Mouse (Mus musculus) embryonic facial prominence, embryonic 13.5 days (tissue): Measurements from ENCODE around the gene Rdh11. TPM values are rescaled to one million over a fixed set of nuclear protein-coding genes. Genes with fewer than 3 reads are reported as not detected.
"Not testable (repeated sequence)": the region's sequence is repeated elsewhere in the genome, so short reads cannot be mapped to it uniquely, and the experiment has no call there.

Experiments used
- ATAC-seq: fragments of 200-750 bp; cut with Nextera tagmentation; 2 replicates; pipeline ENCODE4 v1.8.0; 2017; ENCODE audit warnings: low read depth; ENCODE audit not compliant: insufficient number of reproducible peaks, insufficient read depth, low FRiP score, low TSS enrichment
- H3K27ac ChIP-seq: fragments of 300-500 bp; sonication (generic); 2 replicates; pipeline ENCODE4 v1.5.1; 2015; ENCODE audit warnings: moderate library complexity, mild to moderate bottlenecking, inconsistent platforms
- H3K27me3 ChIP-seq: fragments of 300-500 bp; sonication (generic); 2 replicates; pipeline ENCODE4 v1.6.1; 2015; ENCODE audit warnings: mild to moderate bottlenecking, inconsistent platforms
- H3K36me3 ChIP-seq: fragments of 300-500 bp; sonication (generic); 2 replicates; pipeline ENCODE4 v1.6.1; 2015; ENCODE audit warnings: mild to moderate bottlenecking, inconsistent platforms
- H3K4me1 ChIP-seq: fragments of 300-500 bp; sonication (generic); 2 replicates; pipeline ENCODE4 v1.6.1; 2015; ENCODE audit warnings: inconsistent platforms
- H3K4me2 ChIP-seq: fragments of 300-500 bp; sonication (generic); 2 replicates; pipeline ENCODE4 v1.6.1; 2015; ENCODE audit warnings: moderate library complexity, mild to moderate bottlenecking, inconsistent platforms
- H3K4me3 ChIP-seq: fragments of 300-500 bp; sonication (generic); 2 replicates; pipeline ENCODE4 v1.5.1; 2015; ENCODE audit warnings: mild to moderate bottlenecking, inconsistent platforms
- H3K9ac ChIP-seq: fragments of 300-500 bp; sonication (generic); 2 replicates; pipeline ENCODE4 v1.6.1; 2015; ENCODE audit warnings: mild to moderate bottlenecking, inconsistent platforms
- H3K9me3 ChIP-seq: fragments of 300-500 bp; sonication (generic); 2 replicates; pipeline ENCODE4 v1.6.1; 2016; ENCODE audit warnings: inconsistent platforms
- WGBS: fragments of 180-500 bp; shearing (Covaris S2); methylation state at CpG from one replicate; pipeline ENCODE4 v1.1.7; 2015; ENCODE audit warnings: mixed read lengths; 5-methylcytosine and 5-hydroxymethylcytosine counted together
- polyA plus RNA-seq: library from polyadenylated mRNA; unstranded; fragments of >200 nt; fragmentation: Nextera tagmentation; extraction: Ambion mirVana; gene quantifications from 2 replicates; pipeline ENCODE4 v1.2.1, GENCODE M21; 2015

Gene Rdh11
- polyA plus RNA-seq: 25.2 and 27.2 TPM in 2 replicates

GRCm38 (mm10) chr12:79192193-79192592 is at the start of gene Rdh11:
Gene Rdh11, minus strand, starts transcription at chr12:79192293.
- Histone ChIP-seq H3K27ac (peak within 1 kb of the TSS; percentile 64; the same call in 1 of the 2 replicates), H3K27me3 (no peaks in the 10 kb centered on the region), H3K36me3 (peaks cover 13% of the 10 kb centered on the region), H3K9me3 (no peaks in the 10 kb centered on the region), H3K4me2 (peak within 1 kb of the TSS; percentile 79), H3K4me1 (peaks cover 15% of the 10 kb centered on the region), H3K4me3 (peak within 1 kb of the TSS; percentile 69), H3K9ac (peak within 1 kb of the TSS; percentile 78)
- 45% methylated on average over 6 of the region's 6 CpGs for WGBS
- no peak for ATAC-seq

GRCm38 (mm10) chr12:79235485-79236080 is 43.5 kb upstream of the Rdh11 start:
- H3K36me3 ChIP-seq: peaks cover 75% of the 10 kb centered on the region
- H3K27ac ChIP-seq: no peak overlapping the region
- H3K4me1 ChIP-seq: no peaks in the 10 kb centered on the region
- ATAC-seq: no peak
- H3K27me3 ChIP-seq: no peaks in the 10 kb centered on the region
- H3K9me3 ChIP-seq: no peaks in the 10 kb centered on the region
- no peak overlapping the region for H3K9ac ChIP-seq
- H3K4me3 ChIP-seq: no peak overlapping the region
- no peak overlapping the region for H3K4me2 ChIP-seq
- WGBS: 54% methylated on average over 11 of the region's 11 CpGs

GRCm38 (mm10) chr12:79217511-79217910 is 25.4 kb upstream of the Rdh11 start:
- Histone ChIP-seq H3K27ac (no peak overlapping the region), H3K4me1 (no peaks in the 10 kb centered on the region), H3K27me3 (no peaks in the 10 kb centered on the region), H3K36me3 (no peaks in the 10 kb centered on the region), H3K9me3 (no peaks in the 10 kb centered on the region), H3K4me3 (no peak overlapping the region), H3K4me2 (no peak overlapping the region), H3K9ac (no peak overlapping the region)
- 58% methylated on average over 5 of the region's 5 CpGs for WGBS
- ATAC-seq: no peak

GRCm38 (mm10) chr12:79211447-79211846 is 19.4 kb upstream of the Rdh11 start:
- no peak for ATAC-seq
- Histone ChIP-seq H3K4me1 (0 out of 2 replicates have a peak, but pooled peaks cover 6% of the 10 kb centered on the region), H3K4me3 (no peak overlapping the region), H3K27ac (no peak overlapping the region), H3K4me2 (no peak overlapping the region), H3K9ac (no peak overlapping the region), H3K9me3 (no peaks in the 10 kb centered on the region), H3K27me3 (no peaks in the 10 kb centered on the region), H3K36me3 (no peaks in the 10 kb centered on the region)
- 79% methylated on average over 8 of the region's 8 CpGs for WGBS

- H3K36me3 ChIP-seq: no peaks in the 10 kb centered on the region
- 3% methylated on average over 13 of the region's 13 CpGs for WGBS
- H3K4me1 ChIP-seq: 0 out of 2 replicates have a peak, but pooled peaks cover 6% of the 10 kb centered on the region
- peak within 1 kb of the TSS; percentile 69 for H3K9ac ChIP-seq
- no peak within 1 kb of the TSS for H3K27ac ChIP-seq
- no peaks in the 10 kb centered on the region for H3K27me3 ChIP-seq
- no peak for ATAC-seq
- peak within 1 kb of the TSS; percentile 50 for H3K4me3 ChIP-seq
- peak within 1 kb of the TSS; percentile 71 for H3K4me2 ChIP-seq
- no peaks in the 10 kb centered on the region for H3K9me3 ChIP-seq
Observed at GRCm38 (mm10) chr12:79208703-79209464, 16.8 kb upstream of the Rdh11 start, which contains the start of gene Rdh12. Gene Rdh12, plus strand, starts transcription at chr12:79208914.

- Histone ChIP-seq H3K9ac (no peak overlapping the region), H3K36me3 (no peaks in the 10 kb centered on the region), H3K9me3 (no peaks in the 10 kb centered on the region), H3K4me3 (no peak overlapping the region), H3K4me1 (no peaks in the 10 kb centered on the region), H3K4me2 (no peak overlapping the region), H3K27ac (no peak overlapping the region), H3K27me3 (no peaks in the 10 kb centered on the region)
- ATAC-seq: no peak
- 69% methylated on average over 3 of the region's 3 CpGs for WGBS
Observed at GRCm38 (mm10) chr12:79201882-79202281, 9.8 kb upstream of the Rdh11 start.

- H3K9ac ChIP-seq: no peak overlapping the region
- no peak overlapping the region for H3K4me3 ChIP-seq
- 86% methylated on average over 5 of the region's 5 CpGs for WGBS
- no peaks in the 10 kb centered on the region for H3K27me3 ChIP-seq
- H3K4me2 ChIP-seq: no peak overlapping the region
- H3K27ac ChIP-seq: no peak overlapping the region
- H3K4me1 ChIP-seq: peaks cover under 1% of the 10 kb centered on the region
- no peaks in the 10 kb centered on the region for H3K36me3 ChIP-seq
- no peaks in the 10 kb centered on the region for H3K9me3 ChIP-seq
- ATAC-seq: no peak
Observed at GRCm38 (mm10) chr12:79197105-79197504, 5.0 kb upstream of the Rdh11 start.

GRCm38 (mm10) chr12:79193441-79193840 is 1.3 kb upstream of the Rdh11 start:
- no peak overlapping the region for H3K9ac ChIP-seq
- WGBS: 4% methylated on average over 3 of the region's 3 CpGs
- no peak overlapping the region for H3K4me2 ChIP-seq
- no peaks in the 10 kb centered on the region for H3K27me3 ChIP-seq
- no peak overlapping the region for H3K4me3 ChIP-seq
- peaks cover 15% of the 10 kb centered on the region for H3K4me1 ChIP-seq
- H3K36me3 ChIP-seq: peaks cover under 1% of the 10 kb centered on the region; the same call in 1 of the 2 replicates
- H3K9me3 ChIP-seq: no peaks in the 10 kb centered on the region
- no peak for ATAC-seq
- H3K27ac ChIP-seq: no peak overlapping the region

- peak; percentile 70 for ATAC-seq
- no peaks in the 10 kb centered on the region for H3K9me3 ChIP-seq
- H3K27me3 ChIP-seq: no peaks in the 10 kb centered on the region
- 3% methylated on average over 14 of the region's 14 CpGs for WGBS
- H3K27ac ChIP-seq: peak overlapping the region; percentile 64; the same call in 1 of the 2 replicates
- H3K9ac ChIP-seq: peak overlapping the region; percentile 78
- peak overlapping the region; percentile 79 for H3K4me2 ChIP-seq
- H3K36me3 ChIP-seq: peaks cover 18% of the 10 kb centered on the region
- H3K4me3 ChIP-seq: peak overlapping the region; percentile 69
- H3K4me1 ChIP-seq: peaks cover 15% of the 10 kb centered on the region
Observed at GRCm38 (mm10) chr12:79191701-79192100, 392 bp downstream of the Rdh11 start.

- H3K27ac ChIP-seq: peak overlapping the region; percentile 64; the same call in 1 of the 2 replicates
Observed at GRCm38 (mm10) chr12:79190931-79191673, 991 bp downstream of the Rdh11 start.

GRCm38 (mm10) chr12:79185160-79185559 is 6.9 kb downstream of the Rdh11 start:
- not testable (repeated sequence) for H3K4me1 ChIP-seq, H3K4me3 ChIP-seq, ATAC-seq, H3K27me3 ChIP-seq, H3K4me2 ChIP-seq, H3K27ac ChIP-seq, H3K9me3 ChIP-seq, H3K9ac ChIP-seq
- peaks cover 78% of the 10 kb centered on the region for H3K36me3 ChIP-seq
- WGBS: 89% methylated on average over 4 of the region's 6 CpGs

More at GRCm38 (mm10) chr12:79190931-79191673, 991 bp downstream of the Rdh11 start:
- WGBS: under 1% methylated on average over 18 of the region's 18 CpGs
- Histone ChIP-seq H3K36me3 (peaks cover 24% of the 10 kb centered on the region), H3K9me3 (no peaks in the 10 kb centered on the region), H3K9ac (peak overlapping the region; percentile 78), H3K4me2 (peak overlapping the region; percentile 79), H3K4me1 (peaks cover 15% of the 10 kb centered on the region), H3K4me3 (peak overlapping the region; percentile 69), H3K27me3 (no peaks in the 10 kb centered on the region)
- ATAC-seq: peak; percentile 79; the same call in 1 of the 2 replicates
